Mouse (Mus musculus) lung, embryonic 14.5 days (tissue): Measurements from ENCODE around the gene D17Wsu92e. TPM values are rescaled to one million over a fixed set of nuclear protein-coding genes. Genes with fewer than 3 reads are reported as not detected.

Experiments used
- ATAC-seq: fragments of 200-750 bp; cut with Nextera tagmentation; 2 replicates; pipeline ENCODE4 v1.8.0; 2017; ENCODE audit warnings: mild to moderate bottlenecking, moderate TSS enrichment, moderate library complexity; ENCODE audit not compliant: insufficient read depth
- DNase-seq: peaks from one replicate; pipeline ENCODE4 v3.0.0-alpha.2; 2015
- H3K27ac ChIP-seq: fragments of 300-500 bp; sonication (generic); 2 replicates; pipeline ENCODE4 v1.5.1; 2014; ENCODE audit warnings: low read depth, mild to moderate bottlenecking, moderate library complexity
- H3K27me3 ChIP-seq: fragments of 300-500 bp; sonication (generic); 2 replicates; pipeline ENCODE4 v1.6.1; 2014; ENCODE audit warnings: low read length, control low read depth; ENCODE audit not compliant: insufficient read depth
- H3K36me3 ChIP-seq: fragments of 300-500 bp; sonication (generic); 2 replicates; pipeline ENCODE4 v1.6.1; 2014; ENCODE audit warnings: control low read depth; ENCODE audit not compliant: insufficient read depth
- H3K4me1 ChIP-seq: fragments of 300-500 bp; sonication (generic); 2 replicates; pipeline ENCODE4 v1.6.1; 2014; ENCODE audit warnings: antibody characterized with exemption, control low read depth; ENCODE audit not compliant: insufficient read depth
- H3K4me2 ChIP-seq: fragments of 300-500 bp; sonication (generic); 2 replicates; pipeline ENCODE4 v1.6.1; 2014; ENCODE audit warnings: mild to moderate bottlenecking
- H3K4me3 ChIP-seq: fragments of 300-500 bp; sonication (generic); 2 replicates; pipeline ENCODE4 v1.5.1; 2014; ENCODE audit warnings: low read depth, low read length
- H3K9ac ChIP-seq: fragments of 300-500 bp; sonication (generic); 2 replicates; pipeline ENCODE4 v1.6.1; 2014
- H3K9me3 ChIP-seq: fragments of 300-500 bp; sonication (generic); 2 replicates; pipeline ENCODE4 v1.6.1; 2016; ENCODE audit warnings: low read depth, low read length, control low read depth
- CTCF ChIP-seq: IDR thresholded peaks from 2 replicates; pipeline ENCODE4 v1.5.1; 2016; ENCODE audit warnings: antibody characterized with exemption, low read depth
- WGBS: fragments of 180-500 bp; shearing (Covaris S2); extraction: QIAGEN DNeasy Blood & Tissue Kit; methylation state at CpG from one replicate; pipeline ENCODE4 v1.1.7; 2014; 5-methylcytosine and 5-hydroxymethylcytosine counted together
- polyA plus RNA-seq: library from polyadenylated mRNA; unstranded; fragments of >200 nt; fragmentation: Nextera tagmentation; extraction: Ambion mirVana; gene quantifications from 2 replicates; pipeline ENCODE4 v1.2.1, GENCODE M21; 2014

The D17Wsu92e gene
- polyA plus RNA-seq, 1 experiment from 2014 or later, result 20.3 TPM

DNA sequence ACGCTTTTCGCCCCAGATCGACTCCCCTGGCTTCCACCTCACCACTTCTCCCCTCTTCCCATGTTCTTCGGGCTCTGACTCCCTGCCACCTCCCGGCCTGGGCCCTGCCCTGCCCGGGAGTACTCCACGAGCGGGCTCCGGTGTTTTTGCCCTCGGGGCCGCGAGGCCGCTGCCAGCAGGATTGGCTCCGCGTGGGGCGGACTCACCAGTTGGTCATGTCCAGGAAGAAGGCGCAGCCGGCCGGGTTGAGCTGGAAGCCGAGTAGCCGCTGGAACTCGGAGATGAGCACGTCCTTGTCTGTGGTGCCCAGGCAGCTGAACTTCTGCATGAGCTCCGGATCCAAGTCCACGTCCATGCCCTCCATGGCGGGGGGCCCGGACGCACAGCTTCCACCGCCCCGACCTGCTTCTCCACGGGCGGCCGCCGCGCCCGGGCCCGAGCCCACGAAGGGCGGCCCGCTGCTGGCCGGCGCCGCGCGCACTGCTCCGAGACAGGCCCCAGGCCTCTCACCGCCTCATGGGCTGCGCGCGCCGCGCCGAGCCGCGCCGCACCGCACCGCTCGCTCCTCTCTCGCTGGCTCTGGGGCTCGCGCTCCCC, 379 bp downstream of the D17Wsu92e start:
- WGBS, result 0% methylated on average over 58 of the region's 62 CpGs
- Histone ChIP-seq H3K4me1 (peaks cover 11% of the 10 kb centered on the region), H3K27me3 (no peaks in the 10 kb centered on the region), H3K27ac (peak overlapping the region; percentile 85), H3K9ac (peak overlapping the region; percentile 93), H3K9me3 (no peaks in the 10 kb centered on the region), H3K36me3 (no peaks in the 10 kb centered on the region), H3K4me2 (peak overlapping the region; percentile 96), H3K4me3 (peak overlapping the region; percentile 93)
- DNase-seq (peak; percentile 52), ATAC-seq (peak; percentile 88)
- no peak for TF ChIP-seq CTCF

GRCm38 (mm10) chr17:27819521-27819970, 902 bp downstream of the D17Wsu92e start:
- Histone ChIP-seq H3K27ac (peak overlapping the region; percentile 85), H3K4me3 (peak overlapping the region; percentile 93), H3K36me3 (no peaks in the 10 kb centered on the region), H3K9me3 (no peaks in the 10 kb centered on the region), H3K4me1 (peaks cover 11% of the 10 kb centered on the region), H3K27me3 (no peaks in the 10 kb centered on the region), H3K4me2 (peak overlapping the region; percentile 96), H3K9ac (peak overlapping the region; percentile 93)
- WGBS, result under 1% methylated on average over 20 of the region's 20 CpGs
- DNase-seq, result peak; percentile 49
- no peak for TF ChIP-seq CTCF
- ATAC-seq, result no peak

DNA sequence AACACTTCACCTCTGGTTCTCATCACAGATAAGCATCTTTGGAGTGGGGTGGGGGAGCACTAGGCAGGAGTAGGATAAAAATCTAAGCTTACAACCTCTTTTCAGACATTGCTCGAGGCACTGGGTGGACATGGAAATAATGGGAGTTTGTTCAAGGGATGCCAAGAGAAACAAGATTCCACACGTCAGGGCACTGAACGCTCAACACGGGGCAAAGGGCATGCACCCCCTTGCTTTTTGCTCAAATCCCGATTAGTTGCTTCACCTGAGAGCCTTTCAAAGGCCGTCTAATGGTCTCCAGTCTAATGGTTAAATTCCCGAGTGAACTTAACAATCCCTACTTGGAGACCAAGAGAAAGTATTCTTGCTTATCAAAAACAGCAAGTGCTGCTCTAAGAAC, 1.4 kb downstream of the D17Wsu92e start:
- no peaks in the 10 kb centered on the region for H3K9me3 ChIP-seq
- peak overlapping the region; percentile 93 for H3K9ac ChIP-seq
- H3K4me2 ChIP-seq, result peak overlapping the region; percentile 96
- H3K4me1 ChIP-seq, result peaks cover 11% of the 10 kb centered on the region
- no peak for ATAC-seq
- WGBS, result 15% methylated on average over 7 of the region's 7 CpGs
- H3K4me3 ChIP-seq, result peak overlapping the region; percentile 93
- no peak for TF ChIP-seq CTCF
- no peaks in the 10 kb centered on the region for H3K27me3 ChIP-seq
- peak overlapping the region; percentile 85; the same call in 1 of the 2 replicates for H3K27ac ChIP-seq
- no peaks in the 10 kb centered on the region for H3K36me3 ChIP-seq
- no peak for DNase-seq

DNA sequence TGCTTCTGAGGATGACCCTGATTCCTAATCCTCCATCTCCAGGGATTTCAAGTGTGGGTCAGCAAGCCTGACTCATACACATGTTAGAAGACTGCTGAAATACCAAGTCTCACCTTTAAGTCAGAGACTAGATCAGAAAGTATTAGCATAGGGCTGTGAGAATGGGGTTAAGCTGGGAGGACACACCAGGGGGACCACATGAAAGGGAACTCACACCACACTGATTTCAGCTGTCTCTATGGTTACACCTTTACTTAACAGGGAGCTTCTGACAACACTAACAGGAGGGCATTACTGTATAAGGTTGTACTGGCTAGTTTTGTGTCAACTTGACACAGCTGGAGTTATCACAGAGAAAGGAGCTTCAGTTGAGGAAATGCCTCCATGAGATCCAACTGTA, 5.8 kb downstream of the D17Wsu92e start:
- peaks cover 8% of the 10 kb centered on the region for H3K4me1 ChIP-seq
- H3K4me2 ChIP-seq, result no peak overlapping the region
- no peak overlapping the region for H3K4me3 ChIP-seq
- H3K9ac ChIP-seq, result no peak overlapping the region
- H3K27me3 ChIP-seq, result no peaks in the 10 kb centered on the region
- H3K9me3 ChIP-seq, result no peaks in the 10 kb centered on the region
- no peak overlapping the region for H3K27ac ChIP-seq
- no peaks in the 10 kb centered on the region for H3K36me3 ChIP-seq
- DNase-seq (no peak), ATAC-seq (no peak)
- TF ChIP-seq CTCF, result no peak

GRCm38 (mm10) chr17:27811980-27812379, 8.5 kb downstream of the D17Wsu92e start:
- Histone ChIP-seq H3K4me1 (no peaks in the 10 kb centered on the region), H3K9ac (no peak overlapping the region), H3K9me3 (no peaks in the 10 kb centered on the region), H3K4me2 (no peak overlapping the region), H3K27me3 (no peaks in the 10 kb centered on the region), H3K4me3 (no peak overlapping the region), H3K36me3 (no peaks in the 10 kb centered on the region), H3K27ac (no peak overlapping the region)
- DNase-seq (no peak), ATAC-seq (no peak)
- no peak for TF ChIP-seq CTCF
- 77% methylated on average over 3 of the region's 3 CpGs for WGBS

DNA sequence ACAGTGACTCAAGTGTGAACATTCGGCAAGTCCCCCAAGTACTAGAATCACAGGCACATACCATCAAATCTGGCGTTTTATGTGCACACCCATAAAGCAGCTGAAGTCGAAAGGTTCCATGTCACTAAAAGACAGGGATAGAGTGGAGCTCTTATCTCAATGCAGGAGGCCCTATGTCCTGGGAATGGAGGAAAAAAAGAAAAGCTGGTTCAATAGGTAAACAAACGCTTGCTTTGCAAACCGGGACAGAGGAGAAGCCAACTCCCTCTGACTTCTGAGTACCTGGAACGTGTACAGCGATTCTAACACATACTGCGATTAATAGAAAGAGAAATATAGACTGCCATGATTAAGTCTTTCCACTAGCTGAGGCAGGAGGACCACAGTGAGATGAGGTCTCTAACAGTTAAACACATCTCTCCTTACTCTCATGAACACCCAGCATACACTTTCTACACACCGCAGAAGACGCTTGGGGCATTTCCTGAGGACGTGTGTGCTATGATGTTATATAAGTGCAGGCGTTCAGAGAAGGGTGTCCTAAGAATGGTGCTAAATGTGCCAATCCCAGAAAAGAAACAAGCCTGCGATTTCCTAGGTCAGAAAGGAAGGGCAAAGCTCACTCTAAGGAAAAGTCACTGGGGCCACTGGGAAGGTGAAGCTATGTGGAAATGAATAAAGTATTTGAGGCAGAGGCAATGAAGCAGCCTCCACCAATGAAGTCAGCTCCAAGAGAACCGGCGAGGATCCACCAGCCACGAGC, 9.7 kb downstream of the D17Wsu92e start:
- no peak overlapping the region for H3K27ac ChIP-seq
- no peak overlapping the region for H3K4me2 ChIP-seq
- H3K4me1 ChIP-seq, result no peaks in the 10 kb centered on the region
- TF ChIP-seq CTCF, result no peak
- H3K9me3 ChIP-seq, result no peaks in the 10 kb centered on the region
- WGBS, result 71% methylated on average over 16 of the region's 16 CpGs
- no peak overlapping the region for H3K4me3 ChIP-seq
- no peaks in the 10 kb centered on the region for H3K36me3 ChIP-seq
- ATAC-seq (no peak), DNase-seq (no peak)
- H3K9ac ChIP-seq, result no peak overlapping the region
- no peaks in the 10 kb centered on the region for H3K27me3 ChIP-seq

DNA sequence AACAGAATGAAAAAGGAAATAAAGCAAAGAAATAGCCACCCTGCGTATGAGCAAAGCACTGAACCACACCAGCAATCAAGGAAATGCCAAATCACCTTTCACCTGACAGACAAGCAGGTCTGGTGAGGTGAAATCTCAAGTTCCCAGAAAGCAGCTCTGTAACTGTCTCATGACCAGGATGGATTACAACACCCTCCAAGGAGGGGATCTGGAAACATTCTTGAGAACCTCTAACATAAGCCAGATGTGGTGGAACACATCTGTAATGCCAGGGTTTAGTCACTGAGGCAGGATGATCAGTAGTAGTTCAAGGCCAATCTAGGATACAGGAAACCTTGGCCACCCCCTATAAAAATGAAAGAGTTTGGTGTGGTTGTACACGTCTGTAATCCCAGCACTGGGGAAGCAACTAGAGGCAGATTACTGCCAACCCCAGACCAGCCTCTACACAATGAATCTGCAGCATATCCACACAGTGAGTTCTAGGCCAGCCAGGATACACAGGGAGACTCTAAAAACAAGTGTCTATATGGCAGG, 12.8 kb downstream of the D17Wsu92e start:
- Histone ChIP-seq H3K4me2 (no peak overlapping the region), H3K9me3 (no peaks in the 10 kb centered on the region), H3K27me3 (no peaks in the 10 kb centered on the region), H3K36me3 (no peaks in the 10 kb centered on the region), H3K27ac (no peak overlapping the region), H3K4me3 (no peak overlapping the region), H3K9ac (no peak overlapping the region), H3K4me1 (peaks cover 8% of the 10 kb centered on the region; the same call in 1 of the 2 replicates)
- ATAC-seq (no peak), DNase-seq (no peak)
- no peak for TF ChIP-seq CTCF
- WGBS, result 75% methylated on average over 2 of the region's 2 CpGs
